Mouse (Mus musculus): ENCODE measurements around the gene Pde4b.

- TF ChIP-seq EP300 (IDR thresholded peaks at IDR 0.05) (no peak), CTCF (IDR thresholded peaks at IDR 0.05) (no peak)
Measured at GRCm38 (mm10) chr4:102505714-102506113, 418.4 kb downstream of the Pde4b start.

All from lung, postnatal 0 days (tissue).